Mouse (Mus musculus) G1E (cell line): Measurements from ENCODE around the gene Cdx2.

Experiments used
- CTCF ChIP-seq: IDR thresholded peaks from 2 replicates; pipeline ENCODE4 v1.5.1; 2012; ENCODE audit warnings: low read depth, low read length, inconsistent platforms, mixed read lengths
- TAL1 ChIP-seq: conservative IDR thresholded peaks from 2 replicates; pipeline ENCODE4 v1.6.1; 2012; ENCODE audit warnings: low read depth, low read length, inconsistent platforms, mixed read lengths

- no peak for TF ChIP-seq TAL1
- no peak for TF ChIP-seq CTCF
These were observed 32.6 kb downstream of the Cdx2 start for GRCm38 (mm10) chr5:147274174-147275141.
